Mouse (Mus musculus): ENCODE measurements around the gene Olfr818. TPM values are rescaled to one million over a fixed set of nuclear protein-coding genes. Genes with fewer than 3 reads are reported as not detected.
"Not testable (repeated sequence)": the region's sequence is repeated elsewhere in the genome, so short reads cannot be mapped to it uniquely, and the experiment has no call there.

Gene Olfr818
- polyA plus RNA-seq (2017; shearing (Covaris generic)): not detected

DNA sequence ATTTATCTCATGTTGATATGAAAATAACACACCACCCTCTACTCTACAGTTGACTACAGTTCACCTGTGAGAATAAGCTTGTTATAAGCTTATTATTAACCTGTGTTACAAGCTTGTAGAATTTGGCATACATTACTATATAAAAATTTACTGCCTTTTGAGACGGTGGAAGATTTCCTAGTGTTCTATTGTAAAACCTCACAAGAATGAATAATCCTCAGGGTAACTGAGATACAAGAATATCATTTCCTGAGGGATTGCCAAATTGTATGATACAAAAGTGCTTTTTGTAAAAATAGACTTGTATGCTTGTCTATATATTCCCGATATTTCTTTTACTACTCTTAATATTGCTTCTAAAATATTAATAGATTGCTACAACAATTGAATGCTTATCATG, at the start of gene Olfr818:
Gene Olfr818, minus strand, starts transcription at position 101 of the 400 bp plus-strand sequence.
- no peak for ATAC-seq

DNA sequence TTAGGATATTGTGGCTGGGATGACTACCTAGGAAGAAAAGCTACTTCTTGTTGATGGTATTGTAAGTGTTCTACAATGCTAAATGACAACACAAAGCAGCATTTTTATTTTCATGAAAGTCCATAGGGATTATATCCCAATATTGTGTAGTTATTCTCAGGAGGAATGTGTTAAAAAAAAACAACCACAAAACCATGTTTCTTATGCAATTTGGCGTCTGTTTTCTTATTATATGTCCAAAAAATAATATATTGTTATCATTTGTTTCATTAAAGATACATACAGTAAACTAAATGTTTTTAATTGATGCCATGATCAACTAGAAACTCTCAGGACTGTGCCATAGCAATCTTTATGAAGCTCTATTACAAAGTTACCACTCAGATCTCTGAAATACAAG, 36.1 kb upstream of the Olfr818 start, which contains the start of gene Gm10310:
Gene Gm10310, minus strand, starts transcription at position 101 of the 400 bp plus-strand sequence.
- ATAC-seq: not testable (repeated sequence)

DNA sequence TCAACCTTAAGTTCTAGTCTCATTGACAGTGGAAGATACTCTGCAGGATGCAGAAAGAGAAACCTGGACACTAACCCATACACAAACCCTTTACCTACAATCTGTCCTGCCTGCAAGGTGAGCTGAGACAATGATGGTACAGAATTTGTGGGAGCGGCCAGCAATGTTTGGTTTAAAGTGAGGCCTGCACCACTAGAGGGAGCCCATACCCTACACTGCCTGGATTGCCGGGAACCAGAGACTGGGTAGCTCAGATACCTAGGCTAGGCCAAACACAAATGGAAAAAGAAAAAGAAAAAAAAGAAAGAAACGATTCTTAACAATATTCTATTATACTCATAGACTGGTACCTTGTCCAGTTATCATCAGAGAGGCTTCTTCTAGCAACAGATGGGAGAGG, 33.0 kb upstream of the Olfr818 start:
- not testable (repeated sequence) for ATAC-seq

DNA sequence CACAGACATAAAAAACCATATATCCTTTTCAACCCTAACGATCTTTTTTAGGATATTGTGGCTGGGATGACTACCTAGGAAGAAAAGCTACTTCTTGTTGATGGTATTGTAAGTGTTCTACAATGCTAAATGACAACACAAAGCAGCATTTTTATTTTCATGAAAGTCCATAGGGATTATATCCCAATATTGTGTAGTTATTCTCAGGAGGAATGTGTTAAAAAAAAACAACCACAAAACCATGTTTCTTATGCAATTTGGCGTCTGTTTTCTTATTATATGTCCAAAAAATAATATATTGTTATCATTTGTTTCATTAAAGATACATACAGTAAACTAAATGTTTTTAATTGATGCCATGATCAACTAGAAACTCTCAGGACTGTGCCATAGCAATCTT, 27.1 kb upstream of the Olfr818 start, which contains the start of gene Olfr247:
Gene Olfr247, minus strand, starts transcription at position 101 of the 400 bp plus-strand sequence.
- ATAC-seq: not testable (repeated sequence)

DNA sequence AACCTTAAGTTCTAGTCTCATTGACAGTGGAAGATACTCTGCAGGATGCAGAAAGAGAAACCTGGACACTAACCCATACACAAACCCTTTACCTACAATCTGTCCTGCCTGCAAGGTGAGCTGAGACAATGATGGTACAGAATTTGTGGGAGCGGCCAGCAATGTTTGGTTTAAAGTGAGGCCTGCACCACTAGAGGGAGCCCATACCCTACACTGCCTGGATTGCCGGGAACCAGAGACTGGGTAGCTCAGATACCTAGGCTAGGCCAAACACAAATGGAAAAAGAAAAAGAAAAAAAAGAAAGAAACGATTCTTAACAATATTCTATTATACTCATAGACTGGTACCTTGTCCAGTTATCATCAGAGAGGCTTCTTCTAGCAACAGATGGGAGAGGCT, 24.1 kb upstream of the Olfr818 start:
- not testable (repeated sequence) for ATAC-seq

DNA sequence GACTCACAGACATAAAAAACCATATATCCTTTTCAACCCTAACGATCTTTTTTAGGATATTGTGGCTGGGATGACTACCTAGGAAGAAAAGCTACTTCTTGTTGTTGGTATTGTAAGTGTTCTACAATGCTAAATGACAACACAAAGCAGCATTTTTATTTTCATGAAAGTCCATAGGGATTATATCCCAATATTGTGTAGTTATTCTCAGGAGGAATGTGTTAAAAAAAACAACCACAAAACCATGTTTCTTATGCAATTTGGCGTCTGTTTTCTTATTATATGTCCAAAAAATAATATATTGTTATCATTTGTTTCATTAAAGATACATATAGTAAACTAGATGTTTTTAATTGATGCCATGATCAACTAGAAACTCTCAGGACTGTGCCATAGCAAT, 18.3 kb upstream of the Olfr818 start, which contains the start of gene Olfr819:
Gene Olfr819, minus strand, starts transcription at position 101 of the 400 bp plus-strand sequence.
- ATAC-seq: not testable (repeated sequence)

DNA sequence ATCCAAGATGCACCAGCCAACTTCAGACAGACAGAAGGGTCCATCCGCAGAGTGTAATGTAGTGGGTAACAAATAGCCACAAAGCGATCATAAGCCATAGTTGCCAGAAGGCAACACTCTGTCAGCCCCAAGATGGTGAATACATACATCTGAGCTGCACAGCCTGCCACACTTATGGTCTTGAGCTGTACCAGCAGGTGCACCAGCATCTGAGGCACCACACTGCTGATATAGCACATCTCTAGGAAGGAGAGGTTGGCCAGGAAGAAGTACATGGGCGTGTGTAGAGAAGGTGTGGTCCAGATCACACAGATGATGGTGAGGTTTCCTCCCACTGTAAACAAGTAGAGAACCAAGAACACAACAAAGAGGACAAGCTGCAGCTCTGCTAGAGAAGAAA, 17.3 kb upstream of the Olfr818 start:
- peak; percentile 46 for ATAC-seq

DNA sequence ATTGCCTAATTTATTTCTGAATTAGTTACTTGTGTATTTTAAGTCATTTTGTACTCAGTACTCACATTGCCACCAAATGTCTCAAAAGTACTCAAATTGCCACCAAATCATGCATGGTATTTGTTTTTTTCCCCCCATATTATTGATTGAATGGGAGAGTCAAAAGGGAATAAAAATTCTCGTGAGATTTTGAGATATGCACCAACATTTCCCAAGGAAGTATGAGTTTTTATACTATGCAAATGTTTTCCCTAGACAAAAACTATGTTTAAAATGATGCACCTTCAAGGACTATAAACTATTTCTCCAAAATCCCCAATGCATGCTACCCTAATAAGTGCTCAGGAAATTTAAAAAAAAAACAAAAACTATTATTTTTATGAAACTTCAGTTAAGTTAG, 33.4 kb downstream of the Olfr818 start, which contains the start of gene Olfr816:
Gene Olfr816, minus strand, starts transcription at position 101 of the 400 bp plus-strand sequence.
- ATAC-seq: no peak

DNA sequence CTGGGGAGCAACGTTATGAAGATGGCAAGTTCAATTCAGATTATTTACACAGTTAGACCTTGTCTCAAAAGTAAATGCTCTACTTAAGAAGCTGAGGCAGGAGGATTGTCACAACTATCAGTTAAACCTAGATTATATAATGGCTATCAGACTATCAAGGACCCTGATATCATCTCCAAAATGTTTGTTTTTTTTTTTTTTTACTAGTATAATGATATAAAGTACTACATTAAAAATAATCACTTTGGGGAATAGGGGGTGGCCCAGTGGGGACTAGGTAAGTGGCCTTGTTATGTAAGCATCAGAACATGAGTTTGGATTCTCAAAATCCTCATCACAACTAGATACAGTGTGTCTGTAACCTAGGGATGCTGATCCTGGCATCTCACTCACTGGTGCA, 43.1 kb downstream of the Olfr818 start, which contains the start of gene Olfr815:
Gene Olfr815, minus strand, starts transcription at position 101 of the 400 bp plus-strand sequence.
- ATAC-seq: not testable (repeated sequence)

Other genes with a start within 250 kb of the Olfr818 start
- not detected for gene Olfr804, start 245.9 kb downstream of the Olfr818 start, polyA plus RNA-seq (2017; shearing (Covaris generic))
- under 1 TPM in 1 of 2 experiments, not detected in 1; 0.24 TPM for gene Olfr805, start 219.7 kb downstream of the Olfr818 start, polyA plus RNA-seq (2017; shearing (Covaris generic))
- gene Olfr806, start 207.2 kb downstream of the Olfr818 start, polyA plus RNA-seq (2017; shearing (Covaris generic)): not detected
- not detected for gene Olfr807, start 191.3 kb downstream of the Olfr818 start, polyA plus RNA-seq (2017; shearing (Covaris generic))
- not detected for gene Olfr808, start 183.6 kb downstream of the Olfr818 start, polyA plus RNA-seq (2017; shearing (Covaris generic))
- not detected for gene Olfr809, start 174.5 kb downstream of the Olfr818 start, polyA plus RNA-seq (2017; shearing (Covaris generic))
- not detected for gene Olfr810, start 154.2 kb downstream of the Olfr818 start, polyA plus RNA-seq (2017; shearing (Covaris generic))
- gene Olfr811, start 144.7 kb downstream of the Olfr818 start, polyA plus RNA-seq (2017; shearing (Covaris generic)): not detected
- gene Olfr812, start 103.0 kb downstream of the Olfr818 start, polyA plus RNA-seq (2017; shearing (Covaris generic)): not detected
- gene Olfr813, start 93.7 kb downstream of the Olfr818 start, polyA plus RNA-seq (2017; shearing (Covaris generic)): not detected
- gene Olfr814, start 69.2 kb downstream of the Olfr818 start, polyA plus RNA-seq (2017; shearing (Covaris generic)): under 1 TPM in 1 of 2 experiments, not detected in 1; 0.15 TPM
- gene Olfr815, start 43.2 kb downstream of the Olfr818 start, polyA plus RNA-seq (2017; shearing (Covaris generic)): not detected
- gene Olfr816, start 33.5 kb downstream of the Olfr818 start, polyA plus RNA-seq (2017; shearing (Covaris generic)): under 1 TPM in 1 of 2 experiments, not detected in 1; 0.25 TPM
- gene Olfr819, start 18.2 kb upstream of the Olfr818 start, polyA plus RNA-seq (2017; shearing (Covaris generic)): not detected
- gene Olfr247, start 27.0 kb upstream of the Olfr818 start, polyA plus RNA-seq (2017; shearing (Covaris generic)): not detected
- not detected for gene Gm10310, start 36.0 kb upstream of the Olfr818 start, polyA plus RNA-seq (2017; shearing (Covaris generic))
- not detected for gene Olfr820, start 63.5 kb upstream of the Olfr818 start, polyA plus RNA-seq (2017; shearing (Covaris generic))
- not detected for gene Olfr821, start 81.2 kb upstream of the Olfr818 start, polyA plus RNA-seq (2017; shearing (Covaris generic))
- under 1 TPM in 1 of 2 experiments, not detected in 1; 0.33 TPM for gene Olfr822, start 122.1 kb upstream of the Olfr818 start, polyA plus RNA-seq (2017; shearing (Covaris generic))
- gene Olfr823, start 166.3 kb upstream of the Olfr818 start, polyA plus RNA-seq (2017; shearing (Covaris generic)): not detected
- gene Olfr824, start 180.9 kb upstream of the Olfr818 start, polyA plus RNA-seq (2017; shearing (Covaris generic)): not detected
- not detected for gene Olfr825, start 217.7 kb upstream of the Olfr818 start, polyA plus RNA-seq (2017; shearing (Covaris generic))
- gene Olfr826, start 235.1 kb upstream of the Olfr818 start, polyA plus RNA-seq (2017; shearing (Covaris generic)): under 1 TPM in 1 of 2 experiments, not detected in 1; 0.12 TPM